Mouse (Mus musculus) embryonic facial prominence, embryonic 11.5 days (tissue): ENCODE measurements around the gene Ska2. TPM values are rescaled to one million over a fixed set of nuclear protein-coding genes. Genes with fewer than 3 reads are reported as not detected.

Experiments used
- microRNA counts: library from miRNA; unstranded; fragments of <30 nt; microRNA quantifications from one replicate; lab custom pipeline; 2016
- microRNA-seq: library from miRNA; unstranded; fragments of <30 nt; microRNA quantifications from one replicate; pipeline ENCODE4, GENCODE M21; 2016; ENCODE audit warnings: borderline number of aligned reads
- polyA plus RNA-seq: library from polyadenylated mRNA; unstranded; fragments of >200 nt; fragmentation: Nextera tagmentation; extraction: Ambion mirVana; gene quantifications from 2 replicates; pipeline ENCODE4 v1.2.1, GENCODE M21; 2014

The Ska2 gene
- polyA plus RNA-seq, 1 experiment from 2014 or later = 134 TPM

MicroRNA genes within 50 kb of the gene (microRNA counts, 519-probe panel; counts per million panel counts)
- 5,101 counts per million, percentile 88 among the panel's probes with 10 or more counts for microRNA mmu-miR-301a (lab: Ali Mortazavi, UCI)

Small RNA genes lying within 50 kb of the gene (microRNA-seq; reads per million reads assigned to microRNA genes)
- 2,814 reads per million, percentile 81 among the genes with 10 or more reads in this experiment for gene Mir301

Other genes starting within 250 kb of the Ska2 start
- 6.2 and 7.6 TPM in 2 replicates for gene Ypel2, start 115.5 kb upstream of the Ska2 start, polyA plus RNA-seq
- gene Gdpd1, start 35.2 kb upstream of the Ska2 start, polyA plus RNA-seq = 45.5 and 50.4 TPM in 2 replicates
- gene Smg8, start 22.5 kb upstream of the Ska2 start, polyA plus RNA-seq = 30.8 and 36.5 TPM in 2 replicates
- gene Prr11, start 526 bp upstream of the Ska2 start, polyA plus RNA-seq = 17.7 and 20.1 TPM in 2 replicates
- 45.2 and 47.7 TPM in 2 replicates for gene Trim37, start 17.8 kb downstream of the Ska2 start, polyA plus RNA-seq
- 3.9 and 4.1 TPM in 2 replicates for gene Ppm1e, start 249.8 kb downstream of the Ska2 start, polyA plus RNA-seq